Mouse (Mus musculus): ENCODE measurements around the gene Gm49384.

Gm49384 gene

GRCm38 (mm10) chr12:69204052-69204833 lies at the start of gene Gm49384:
TSS of gene Gm49384 (minus strand) at chr12:69204267.
- in situ Hi-C loops (cut with MboI, MseI): no loop called here

DNA sequence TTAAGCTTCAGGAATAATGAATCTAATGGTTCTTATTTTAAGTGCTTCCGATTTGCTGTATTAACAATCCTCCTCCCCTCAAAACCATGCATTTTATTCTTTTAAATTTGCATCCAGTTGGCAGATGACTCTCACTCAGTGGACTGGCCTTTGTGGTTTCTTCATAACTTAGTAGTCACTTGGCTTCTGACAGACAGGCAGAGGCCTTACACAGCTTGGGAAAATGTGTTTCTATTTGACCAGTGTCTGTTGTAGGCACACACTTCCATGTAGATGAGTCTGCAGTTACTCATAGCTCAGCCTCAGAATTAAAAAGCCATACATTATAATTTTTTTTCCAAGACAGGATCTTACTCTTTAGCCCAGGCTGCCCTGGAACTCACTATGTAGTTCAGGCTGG lies 49.7 kb upstream of the Gm49384 start:
- in situ Hi-C loops (cut with MboI, MseI): no loop called here

GRCm38 (mm10) chr12:69250756-69251155 lies 46.7 kb upstream of the Gm49384 start:
- in situ Hi-C loops (cut with MboI, MseI): no loop called here

DNA sequence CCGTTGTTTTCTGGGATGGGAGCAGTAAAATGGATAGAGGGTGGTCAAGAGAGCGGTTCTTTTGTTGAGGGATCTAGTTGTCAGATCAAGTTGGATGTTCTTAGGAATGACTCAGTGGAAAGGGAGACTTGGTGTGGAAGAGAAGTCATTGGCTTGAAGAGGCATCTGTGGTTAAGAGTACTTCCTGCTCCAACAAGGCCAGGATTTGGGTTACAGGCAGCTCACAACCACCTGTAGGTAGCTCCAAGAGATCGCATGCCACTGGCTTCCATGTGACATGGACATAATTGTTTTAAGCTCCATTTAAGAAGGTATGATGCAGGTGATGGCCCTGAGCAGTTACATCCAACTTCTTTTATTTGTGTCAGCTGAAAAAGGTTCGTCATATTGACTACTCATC lies 45.7 kb upstream of the Gm49384 start:
- in situ Hi-C loops (cut with MboI, MseI): no loop called here

GRCm38 (mm10) chr12:69241771-69242431 lies 37.8 kb upstream of the Gm49384 start:
- in situ Hi-C loops (cut with MboI, MseI): no loop called here

DNA sequence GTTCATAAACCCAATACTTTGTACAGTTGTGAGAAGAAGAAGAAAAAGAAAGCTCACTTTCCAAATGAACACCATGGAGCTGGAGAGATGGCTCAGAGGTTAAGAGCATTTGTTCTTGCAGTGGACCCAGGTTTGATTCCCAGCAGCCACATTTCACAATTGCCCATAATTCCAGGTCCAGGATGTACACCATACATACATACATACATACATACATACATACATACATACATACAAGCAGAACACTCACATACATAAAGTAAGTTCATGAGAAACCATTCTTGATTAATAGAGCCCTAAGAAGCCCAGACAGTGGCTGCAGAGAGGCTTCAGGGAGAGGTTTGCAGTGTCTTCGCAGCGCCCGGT lies 37.3 kb upstream of the Gm49384 start:
- in situ Hi-C loops (cut with MboI, MseI): no loop called here

- in situ Hi-C loops (cut with MboI, MseI): no loop called here
These were observed 36.8 kb upstream of the Gm49384 start, which contains the start of gene Klhdc1 for GRCm38 (mm10) chr12:69240876-69241275. TSS of gene Klhdc1 (plus strand) at chr12:69241176.

DNA sequence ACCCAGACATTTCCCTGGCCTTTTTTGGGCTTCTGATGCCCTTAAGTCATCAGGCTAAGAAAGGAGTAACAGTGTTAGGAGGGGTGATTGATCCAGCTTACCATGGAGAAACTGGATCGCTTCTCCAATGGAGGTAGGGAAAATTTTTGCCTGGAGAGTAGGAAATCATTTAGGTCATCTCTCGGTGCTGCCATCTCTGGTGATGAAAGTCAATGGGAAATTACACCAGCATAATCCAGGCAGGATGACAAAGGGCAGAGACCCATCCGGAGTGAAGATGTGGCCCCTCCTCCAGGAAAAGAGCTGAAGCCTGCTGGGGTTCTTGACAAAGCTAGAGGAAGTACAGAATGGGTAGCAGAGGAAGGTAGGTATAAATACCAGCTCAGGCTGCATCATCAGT lies 34.2 kb upstream of the Gm49384 start:
- in situ Hi-C loops (cut with MboI, MseI): no loop called here

- in situ Hi-C loops (cut with MboI, MseI): no loop called here
These were observed 31.7 kb upstream of the Gm49384 start for GRCm38 (mm10) chr12:69235782-69236181.

- in situ Hi-C loops (cut with MboI, MseI): loop anchor here (5.0 kb wide), 1 partner anchor 78 kb away; no protein-coding TSS in a partner anchor
These were observed 25.2 kb upstream of the Gm49384 start for GRCm38 (mm10) chr12:69229251-69229650.

GRCm38 (mm10) chr12:69227776-69228466 lies 23.9 kb upstream of the Gm49384 start, which contains the start of gene Pole2:
TSS of gene Pole2 (minus strand) at chr12:69228195.
- in situ Hi-C loops (cut with MboI, MseI): loop anchor here (5.0 kb wide), 1 partner anchor 79 kb away; no protein-coding TSS in a partner anchor

GRCm38 (mm10) chr12:69220613-69221277 lies 16.7 kb upstream of the Gm49384 start:
- in situ Hi-C loops (cut with MboI, MseI): no loop called here

GRCm38 (mm10) chr12:69216587-69216986 lies 12.5 kb upstream of the Gm49384 start:
- in situ Hi-C loops (cut with MboI, MseI): no loop called here

DNA sequence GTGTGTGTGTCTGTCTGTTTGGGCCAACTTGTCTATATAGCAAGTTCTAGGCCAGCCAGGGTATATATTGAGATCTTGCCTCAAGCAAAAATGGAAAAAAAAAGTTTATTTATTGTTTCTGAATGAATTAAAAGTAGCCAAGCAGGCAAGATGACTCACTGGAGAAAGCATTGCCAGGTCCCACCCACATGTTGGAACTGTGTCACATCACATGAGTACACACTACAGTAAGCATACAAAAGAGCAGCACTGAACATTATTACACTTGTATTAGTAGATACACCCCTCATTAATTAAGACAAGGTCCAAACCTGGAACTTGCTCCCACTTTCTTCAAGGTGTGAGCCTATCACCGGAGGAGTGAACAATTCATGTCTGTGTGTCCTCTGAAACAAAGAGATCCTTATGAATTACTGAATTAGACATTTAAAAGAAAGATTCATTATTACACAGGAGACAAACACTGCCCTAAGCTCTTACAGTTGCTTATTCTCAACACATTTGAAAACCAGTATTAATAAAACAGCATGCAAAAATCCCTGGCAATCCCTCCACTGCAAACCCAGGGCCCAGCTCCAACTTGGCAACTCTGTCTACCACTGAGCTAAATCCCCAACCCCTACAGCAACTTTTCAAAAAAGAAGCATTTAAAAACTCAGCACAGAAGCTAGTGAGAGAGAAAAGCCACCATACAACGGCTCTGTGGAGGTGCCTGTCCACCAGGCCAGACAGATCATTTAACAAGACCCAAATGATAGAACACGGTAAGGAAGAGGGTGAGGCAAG lies 11.1 kb upstream of the Gm49384 start:
- in situ Hi-C loops (cut with MboI, MseI): no loop called here

GRCm38 (mm10) chr12:69214393-69214792 lies 10.3 kb upstream of the Gm49384 start:
- in situ Hi-C loops (cut with MboI, MseI): no loop called here

- in situ Hi-C loops (cut with MboI, MseI): no loop called here
These were observed 9.2 kb upstream of the Gm49384 start for GRCm38 (mm10) chr12:69213186-69213777.

DNA sequence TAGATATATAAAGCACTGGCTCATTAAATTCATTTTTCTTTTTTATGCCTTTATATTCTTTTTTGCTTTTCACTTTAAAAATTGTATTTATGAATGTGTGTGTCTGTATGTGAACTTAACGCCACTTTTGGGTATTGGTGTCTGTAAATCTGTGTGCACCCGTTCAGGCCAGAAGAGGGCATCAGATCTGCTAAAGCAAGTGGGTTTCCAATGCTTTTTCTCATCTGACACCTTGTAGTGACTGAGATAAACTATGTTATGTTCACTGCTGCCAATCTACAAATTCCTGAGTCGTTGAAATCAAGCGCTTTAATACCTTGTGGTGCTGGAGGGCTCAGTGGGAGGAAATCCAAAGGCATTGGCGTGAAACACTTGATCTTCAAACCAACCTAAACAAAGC lies 7.0 kb upstream of the Gm49384 start:
- in situ Hi-C loops (cut with MboI, MseI): no loop called here

DNA sequence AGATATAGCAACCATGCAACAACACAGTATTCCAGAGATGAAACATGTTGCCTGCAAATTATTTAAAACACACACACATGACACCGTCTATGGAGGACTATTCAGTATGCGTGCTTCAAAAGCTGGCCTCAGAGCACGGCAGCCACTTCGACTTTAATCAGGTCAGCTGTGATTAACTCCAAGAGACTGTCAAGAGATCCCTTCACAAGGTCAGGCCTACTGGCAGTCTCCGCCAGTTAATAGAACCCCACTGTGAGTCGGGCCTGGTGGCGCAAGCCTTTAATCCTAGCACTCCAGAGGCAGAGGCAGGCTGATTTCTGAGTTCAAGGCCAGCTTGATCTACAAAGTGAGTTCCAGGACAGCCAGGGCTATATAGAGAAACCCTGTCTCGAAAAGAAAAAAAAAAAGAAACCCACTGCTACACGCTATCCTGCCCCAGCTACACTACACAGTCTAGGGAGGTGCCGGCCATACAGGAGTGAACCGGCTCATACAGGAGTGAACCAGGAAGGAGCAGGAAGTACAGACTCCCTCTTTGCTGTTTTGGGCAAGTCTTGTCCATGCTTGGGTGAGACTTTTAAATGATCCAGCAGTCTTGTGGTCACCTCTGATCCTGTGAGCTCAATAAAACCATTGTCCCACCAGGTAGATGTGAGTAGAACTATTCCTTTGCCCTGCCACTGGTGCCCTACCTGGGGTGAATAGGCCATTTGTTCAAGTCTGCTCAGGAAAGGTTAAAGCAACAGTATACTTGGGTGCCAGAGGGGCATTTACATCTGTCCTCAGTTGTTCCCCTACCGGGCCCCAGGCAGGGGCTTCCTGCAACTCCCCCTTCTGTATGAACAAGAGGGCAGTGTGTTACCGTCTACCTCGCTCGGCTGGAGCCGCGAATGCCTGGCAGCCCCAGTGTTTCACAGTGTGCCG lies 6.3 kb upstream of the Gm49384 start:
- in situ Hi-C loops (cut with MboI, MseI): no loop called here

GRCm38 (mm10) chr12:69208520-69208919 lies 4.5 kb upstream of the Gm49384 start:
- in situ Hi-C loops (cut with MboI, MseI): no loop called here

- in situ Hi-C loops (cut with MboI, MseI): no loop called here
These were observed 3.9 kb upstream of the Gm49384 start for GRCm38 (mm10) chr12:69207926-69208325.
